Mouse (Mus musculus): ENCODE results near the gene Scamp5. TPM values are rescaled to one million over a fixed set of nuclear protein-coding genes. Genes with fewer than 3 reads are reported as not detected.

Gene Scamp5
- polyA plus RNA-seq, 1 experiment from 2014 or later = 11.4 TPM

GRCm38 (mm10) chr9:57424066-57424465, 43.8 kb downstream of the Scamp5 start:
- 37% methylated on average over 6 of the region's 6 CpGs for WGBS
- DNase-seq (ENCODE audit: low spot score) = peak; percentile 81
- H3K4me1 ChIP-seq = peaks cover 58% of the 10 kb centered on the region
- H3K36me3 ChIP-seq = no peaks in the 10 kb centered on the region
- H3K27ac ChIP-seq = no peak overlapping the region; the same call in 1 of the 2 replicates
- H3K4me3 ChIP-seq = no peak overlapping the region
- no peaks in the 10 kb centered on the region for H3K9me3 ChIP-seq
- H3K27me3 ChIP-seq (ENCODE audit: insufficient read depth, poor library complexity, severe bottlenecking) = no peaks in the 10 kb centered on the region

- Histone ChIP-seq H3K4me1 (peaks cover 54% of the 10 kb centered on the region), H3K36me3 (peaks cover 3% of the 10 kb centered on the region; the same call in 1 of the 2 replicates), H3K4me3 (no peak overlapping the region), H3K27me3 (ENCODE audit: insufficient read depth, poor library complexity, severe bottlenecking) (no peaks in the 10 kb centered on the region), H3K9me3 (no peaks in the 10 kb centered on the region), H3K27ac (peak overlapping the region; percentile 87)
- WGBS = 41% methylated on average over 5 of the region's 5 CpGs
- DNase-seq (ENCODE audit: low spot score) = no peak
Observed at GRCm38 (mm10) chr9:57421688-57422111, 46.2 kb downstream of the Scamp5 start.

GRCm38 (mm10) chr9:57421121-57421571, 46.7 kb downstream of the Scamp5 start:
- H3K9me3 ChIP-seq = no peaks in the 10 kb centered on the region
- peak; percentile 89 for DNase-seq (ENCODE audit: low spot score)
- H3K4me3 ChIP-seq = 0 out of 2 replicates have a peak overlapping the region, but pooled peaks have one; percentile 25
- peaks cover 54% of the 10 kb centered on the region for H3K4me1 ChIP-seq
- peak overlapping the region; percentile 87 for H3K27ac ChIP-seq
- no peaks in the 10 kb centered on the region for H3K27me3 ChIP-seq (ENCODE audit: insufficient read depth, poor library complexity, severe bottlenecking)
- H3K36me3 ChIP-seq = peaks cover 3% of the 10 kb centered on the region; the same call in 1 of the 2 replicates
- WGBS = 38% methylated on average over 9 of the region's 9 CpGs

GRCm38 (mm10) chr9:57420321-57421120, 47.3 kb downstream of the Scamp5 start:
- peaks cover 3% of the 10 kb centered on the region; the same call in 1 of the 2 replicates for H3K36me3 ChIP-seq
- peak overlapping the region; percentile 87 for H3K27ac ChIP-seq
- no peaks in the 10 kb centered on the region for H3K9me3 ChIP-seq
- peak overlapping the region; percentile 25; the same call in 1 of the 2 replicates for H3K4me3 ChIP-seq
- H3K27me3 ChIP-seq (ENCODE audit: insufficient read depth, poor library complexity, severe bottlenecking) = no peaks in the 10 kb centered on the region
- DNase-seq (ENCODE audit: low spot score) = peak; percentile 92
- WGBS = 12% methylated on average over 20 of the region's 20 CpGs
- H3K4me1 ChIP-seq = peaks cover 54% of the 10 kb centered on the region

DNA sequence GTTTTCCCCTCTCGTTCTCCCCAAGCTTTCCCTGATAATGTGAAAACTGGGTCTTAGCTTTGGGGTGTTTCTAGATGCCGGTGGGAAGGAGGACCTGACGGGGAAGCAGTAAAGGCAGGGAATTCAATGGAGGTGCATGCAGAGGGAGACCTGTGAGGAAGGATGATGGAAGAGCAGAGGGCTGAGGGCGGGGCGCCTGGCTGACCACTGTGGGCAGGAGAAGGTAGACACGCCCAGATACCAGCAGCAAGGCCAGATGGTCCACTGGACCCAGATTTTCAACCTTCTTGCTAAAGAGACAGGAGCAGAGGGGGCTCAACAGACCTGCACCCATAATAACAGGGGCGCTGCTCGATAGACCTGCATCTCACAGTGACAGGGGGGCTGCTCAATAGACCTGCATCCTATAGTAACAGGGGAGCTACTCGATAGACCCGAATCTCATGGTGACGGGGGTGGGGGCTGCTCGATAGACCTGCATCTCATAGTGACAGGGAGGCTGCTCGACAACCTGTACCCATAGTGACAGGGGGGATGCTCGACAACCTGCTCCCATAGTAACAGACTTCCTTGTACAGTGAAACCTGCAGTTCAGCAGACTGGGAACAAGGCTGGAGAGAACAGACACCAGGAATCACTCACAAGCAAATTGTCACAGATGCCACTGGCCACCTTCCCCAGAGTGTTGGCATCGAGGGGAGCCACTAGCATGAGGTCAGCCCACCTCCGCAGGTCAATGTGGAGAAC, 48.2 kb downstream of the Scamp5 start:
- peak overlapping the region; percentile 87 for H3K27ac ChIP-seq
- H3K4me3 ChIP-seq = 0 out of 2 replicates have a peak overlapping the region, but pooled peaks have one; percentile 25
- no peaks in the 10 kb centered on the region for H3K27me3 ChIP-seq (ENCODE audit: insufficient read depth, poor library complexity, severe bottlenecking)
- 80% methylated on average over 16 of the region's 16 CpGs for WGBS
- no peaks in the 10 kb centered on the region for H3K9me3 ChIP-seq
- peaks cover 48% of the 10 kb centered on the region for H3K4me1 ChIP-seq
- DNase-seq (ENCODE audit: low spot score) = no peak
- peaks cover 10% of the 10 kb centered on the region for H3K36me3 ChIP-seq

- Histone ChIP-seq H3K4me1 (peaks cover 45% of the 10 kb centered on the region), H3K36me3 (peaks cover 16% of the 10 kb centered on the region), H3K9me3 (no peaks in the 10 kb centered on the region), H3K27me3 (ENCODE audit: insufficient read depth, poor library complexity, severe bottlenecking) (no peaks in the 10 kb centered on the region), H3K4me3 (no peak overlapping the region), H3K27ac (no peak overlapping the region; the same call in 1 of the 2 replicates)
- no peak for DNase-seq (ENCODE audit: low spot score)
- 70% methylated on average over 8 of the region's 8 CpGs for WGBS
Observed at GRCm38 (mm10) chr9:57417341-57417740, 50.5 kb downstream of the Scamp5 start.

DNA sequence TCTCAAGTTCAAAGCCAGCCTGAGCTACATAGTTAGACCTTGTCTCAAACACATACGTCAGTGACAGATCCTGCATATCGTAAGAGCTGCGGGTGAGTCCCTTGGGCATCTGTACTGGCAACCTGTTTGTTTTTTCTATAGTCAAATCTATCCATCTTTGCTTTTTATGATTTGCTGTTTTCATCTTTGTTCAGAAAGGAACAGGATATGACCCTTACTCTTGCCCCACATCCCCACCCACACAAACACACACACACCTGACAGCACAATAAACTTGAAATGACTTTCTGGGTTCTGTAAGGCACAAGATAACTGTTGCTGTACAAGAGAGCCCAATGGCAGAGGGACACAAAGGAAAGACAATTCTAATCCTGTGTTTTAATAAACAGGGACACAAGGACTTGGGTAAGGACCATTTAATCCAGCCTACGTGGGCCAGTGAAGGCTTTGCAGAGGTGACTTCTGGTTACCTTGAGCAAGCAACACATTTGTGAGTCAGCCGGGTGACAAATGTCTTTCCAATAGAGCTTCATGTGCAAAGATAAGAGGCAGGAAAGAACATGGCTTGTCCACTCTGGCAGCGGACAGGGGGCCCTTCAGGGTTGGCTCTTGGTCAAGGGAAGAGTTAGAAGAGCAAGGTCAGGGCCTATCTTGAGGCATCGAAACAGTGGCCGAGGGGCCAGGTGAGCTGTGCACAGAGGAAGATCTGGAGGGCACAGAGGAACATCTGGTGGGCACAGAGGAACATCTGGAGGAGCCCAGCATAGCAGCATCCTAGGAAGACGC, 60.5 kb downstream of the Scamp5 start:
- DNase-seq (ENCODE audit: low spot score) = no peak
- no peaks in the 10 kb centered on the region for H3K27me3 ChIP-seq (ENCODE audit: insufficient read depth, poor library complexity, severe bottlenecking)
- H3K27ac ChIP-seq = no peak overlapping the region
- 80% methylated on average over 9 of the region's 9 CpGs for WGBS
- H3K9me3 ChIP-seq = no peaks in the 10 kb centered on the region
- H3K36me3 ChIP-seq = no peaks in the 10 kb centered on the region
- peaks cover 9% of the 10 kb centered on the region for H3K4me1 ChIP-seq
- H3K4me3 ChIP-seq = no peak overlapping the region

DNA sequence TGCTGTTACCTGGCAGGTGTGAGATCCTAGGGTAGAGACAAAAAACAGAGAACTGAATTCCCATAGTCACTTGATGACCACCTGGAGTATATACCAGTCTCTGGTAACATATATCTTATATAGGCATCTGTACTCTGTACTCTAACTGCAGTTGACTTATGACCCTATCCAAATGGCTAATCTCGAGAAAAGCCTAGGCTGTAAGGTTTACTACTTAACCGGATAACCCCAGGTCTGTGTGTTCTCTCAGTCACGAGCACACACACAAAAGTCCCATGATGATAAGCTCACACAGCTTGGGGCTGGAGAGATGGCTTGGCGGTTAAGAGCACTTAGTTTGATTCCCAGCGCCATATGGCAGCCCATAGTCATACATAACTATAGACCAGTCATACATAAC, 61.5 kb downstream of the Scamp5 start:
- no peaks in the 10 kb centered on the region for H3K9me3 ChIP-seq
- no peak for DNase-seq (ENCODE audit: low spot score)
- no peak overlapping the region for H3K27ac ChIP-seq
- no peaks in the 10 kb centered on the region for H3K36me3 ChIP-seq
- WGBS = 84% methylated on average over 5 of the region's 5 CpGs
- peaks cover 8% of the 10 kb centered on the region; the same call in 1 of the 2 replicates for H3K4me1 ChIP-seq
- H3K4me3 ChIP-seq = no peak overlapping the region
- H3K27me3 ChIP-seq (ENCODE audit: insufficient read depth, poor library complexity, severe bottlenecking) = no peaks in the 10 kb centered on the region

- Histone ChIP-seq H3K36me3 (no peaks in the 10 kb centered on the region), H3K4me1 (peaks cover 8% of the 10 kb centered on the region; the same call in 1 of the 2 replicates), H3K27ac (no peak overlapping the region), H3K4me3 (no peak overlapping the region), H3K9me3 (no peaks in the 10 kb centered on the region; the same call in 1 of the 2 replicates), H3K27me3 (ENCODE audit: insufficient read depth, poor library complexity, severe bottlenecking) (no peaks in the 10 kb centered on the region)
- no peak for DNase-seq (ENCODE audit: low spot score)
- WGBS = 84% methylated on average over 5 of the region's 5 CpGs
Observed at GRCm38 (mm10) chr9:57404036-57404435, 63.8 kb downstream of the Scamp5 start.

DNA sequence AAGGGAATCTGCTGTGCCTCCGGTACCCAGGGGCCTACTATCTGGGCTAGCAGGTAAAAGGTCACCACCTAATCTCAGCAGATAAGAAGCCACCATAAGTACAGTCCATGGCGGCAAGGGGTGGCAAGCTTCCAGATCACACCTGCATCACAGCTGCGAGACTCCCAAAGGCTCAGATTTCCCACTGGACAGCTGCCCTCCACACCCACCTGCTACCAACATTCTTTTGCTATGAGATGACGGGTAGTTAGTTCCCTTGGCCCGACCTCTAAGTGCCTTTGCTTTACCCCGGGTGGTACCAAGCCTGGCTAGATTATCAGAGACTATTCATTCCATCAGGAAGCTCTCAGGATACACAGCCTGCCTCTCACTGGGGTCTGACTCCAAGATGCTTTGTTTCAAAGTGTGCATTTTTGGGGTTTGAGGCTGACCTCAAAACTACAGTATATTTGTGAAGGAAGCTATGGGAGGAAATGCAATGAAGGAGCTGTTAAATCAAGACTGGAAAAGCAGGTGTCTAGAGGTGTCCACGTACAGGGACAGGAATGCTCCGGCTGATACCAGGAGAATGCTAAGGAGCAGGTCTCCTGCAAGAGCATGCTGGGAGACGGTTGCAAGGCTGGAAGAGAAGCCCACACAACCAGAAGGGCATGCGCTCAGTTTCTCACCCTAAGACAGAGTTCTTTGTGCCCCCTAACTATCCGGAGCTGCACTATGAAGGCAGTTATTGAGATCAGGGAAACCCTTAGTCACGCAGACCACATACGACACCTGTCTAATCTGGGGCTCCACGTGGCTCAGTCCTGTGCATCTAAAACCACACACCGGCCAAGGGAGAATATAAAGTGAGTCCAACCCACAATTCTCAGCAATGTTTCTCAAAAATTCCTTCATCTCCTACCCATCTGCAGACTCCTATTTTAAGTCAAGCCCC, 65.3 kb downstream of the Scamp5 start:
- Histone ChIP-seq H3K4me1 (peaks cover 8% of the 10 kb centered on the region; the same call in 1 of the 2 replicates), H3K4me3 (no peak overlapping the region), H3K9me3 (no peaks in the 10 kb centered on the region; the same call in 1 of the 2 replicates), H3K36me3 (no peaks in the 10 kb centered on the region), H3K27me3 (ENCODE audit: insufficient read depth, poor library complexity, severe bottlenecking) (no peaks in the 10 kb centered on the region), H3K27ac (no peak overlapping the region)
- peak; percentile 76 for DNase-seq (ENCODE audit: low spot score)
- whole genome bisulfite sequencing = 72% methylated on average over 15 of the region's 15 CpGs

DNA sequence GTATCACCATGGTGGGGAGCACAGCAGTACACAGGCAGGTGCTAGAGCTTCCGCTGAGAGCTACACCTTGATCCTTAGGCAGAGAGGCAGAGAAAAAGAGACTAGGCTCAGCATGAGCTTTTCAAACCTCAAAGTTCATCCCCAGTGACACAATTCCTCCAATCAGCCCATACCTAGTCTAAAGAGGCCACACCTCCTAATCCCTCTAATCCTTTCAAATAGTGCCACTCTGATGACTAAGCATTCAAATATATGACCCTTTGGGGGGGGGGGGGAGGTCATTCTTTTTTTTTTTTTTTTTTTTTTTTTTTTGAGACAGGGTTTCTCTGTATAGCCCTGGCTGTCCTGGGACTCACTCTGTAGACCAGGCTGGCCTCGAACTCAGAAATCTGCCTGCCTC, 69.1 kb downstream of the Scamp5 start:
- H3K9me3 ChIP-seq = no peaks in the 10 kb centered on the region; the same call in 1 of the 2 replicates
- H3K36me3 ChIP-seq = no peaks in the 10 kb centered on the region
- 100% methylated on average over 2 of the region's 2 CpGs for WGBS
- no peak for DNase-seq (ENCODE audit: low spot score)
- H3K27me3 ChIP-seq (ENCODE audit: insufficient read depth, poor library complexity, severe bottlenecking) = no peaks in the 10 kb centered on the region
- no peak overlapping the region for H3K4me3 ChIP-seq
- peaks cover 8% of the 10 kb centered on the region; the same call in 1 of the 2 replicates for H3K4me1 ChIP-seq
- H3K27ac ChIP-seq = no peak overlapping the region

Data from heart, embryonic 10.5 days (tissue).